Mouse (Mus musculus) lung, embryonic 14.5 days (tissue): ENCODE measurements at regions not wholly inside any gene's neighbourhood (a gene's known extent, or its start where the extent isn't known, plus 50 kb on each side); places are given as distances from the start of the nearest gene placed in this dataset.
A peak's percentile ranks its signal among the peaks of the same experiment; 100 is the strongest.

Source experiments
- ATAC-seq: fragments of 200-750 bp; cut with Nextera tagmentation; 2 replicates; pipeline ENCODE4 v1.8.0; 2017; ENCODE audit warnings: mild to moderate bottlenecking, moderate TSS enrichment, moderate library complexity; ENCODE audit not compliant: insufficient read depth
- DNase-seq: peaks from one replicate; pipeline ENCODE4 v3.0.0-alpha.2; 2015
- H3K27ac ChIP-seq: fragments of 300-500 bp; sonication (generic); 2 replicates; pipeline ENCODE4 v1.5.1; 2014; ENCODE audit warnings: low read depth, mild to moderate bottlenecking, moderate library complexity
- H3K27me3 ChIP-seq: fragments of 300-500 bp; sonication (generic); 2 replicates; pipeline ENCODE4 v1.6.1; 2014; ENCODE audit warnings: low read length, control low read depth; ENCODE audit not compliant: insufficient read depth
- H3K36me3 ChIP-seq: fragments of 300-500 bp; sonication (generic); 2 replicates; pipeline ENCODE4 v1.6.1; 2014; ENCODE audit warnings: control low read depth; ENCODE audit not compliant: insufficient read depth
- H3K4me1 ChIP-seq: fragments of 300-500 bp; sonication (generic); 2 replicates; pipeline ENCODE4 v1.6.1; 2014; ENCODE audit warnings: antibody characterized with exemption, control low read depth; ENCODE audit not compliant: insufficient read depth
- H3K4me2 ChIP-seq: fragments of 300-500 bp; sonication (generic); 2 replicates; pipeline ENCODE4 v1.6.1; 2014; ENCODE audit warnings: mild to moderate bottlenecking
- H3K4me3 ChIP-seq: fragments of 300-500 bp; sonication (generic); 2 replicates; pipeline ENCODE4 v1.5.1; 2014; ENCODE audit warnings: low read depth, low read length
- H3K9ac ChIP-seq: fragments of 300-500 bp; sonication (generic); 2 replicates; pipeline ENCODE4 v1.6.1; 2014
- H3K9me3 ChIP-seq: fragments of 300-500 bp; sonication (generic); 2 replicates; pipeline ENCODE4 v1.6.1; 2016; ENCODE audit warnings: low read depth, low read length, control low read depth
- CTCF ChIP-seq: IDR thresholded peaks from 2 replicates; pipeline ENCODE4 v1.5.1; 2016; ENCODE audit warnings: antibody characterized with exemption, low read depth
- WGBS: fragments of 180-500 bp; shearing (Covaris S2); extraction: QIAGEN DNeasy Blood & Tissue Kit; methylation state at CpG from one replicate; pipeline ENCODE4 v1.1.7; 2014; 5-methylcytosine and 5-hydroxymethylcytosine counted together

DNA sequence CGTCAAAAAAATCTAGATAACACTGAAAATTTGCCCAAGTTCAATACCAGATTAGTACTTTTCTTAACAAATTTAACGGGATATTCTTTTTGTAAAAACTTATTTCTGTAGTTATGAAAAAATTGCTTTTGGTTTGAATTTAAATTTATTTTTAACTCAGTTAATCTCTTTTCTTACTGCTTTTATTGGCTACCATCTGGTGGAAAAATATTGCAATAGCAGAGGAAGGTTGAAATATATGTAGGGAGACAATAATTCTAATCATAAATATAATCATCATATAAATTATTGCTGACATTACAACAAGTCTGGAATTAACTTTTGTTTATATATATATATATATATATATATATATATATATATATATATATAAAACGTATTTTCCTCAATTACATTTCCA is 500.9 kb upstream of the Gje1 start:
- no peak for TF ChIP-seq CTCF
- H3K4me2 ChIP-seq = no peak overlapping the region
- ATAC-seq = no peak
- H3K4me3 ChIP-seq = no peak overlapping the region
- H3K9me3 ChIP-seq = no peaks in the 10 kb centered on the region
- no peaks in the 10 kb centered on the region for H3K4me1 ChIP-seq
- no peaks in the 10 kb centered on the region for H3K36me3 ChIP-seq
- WGBS = 69% methylated on average over 3 of the region's 3 CpGs
- no peak overlapping the region for H3K27ac ChIP-seq
- H3K27me3 ChIP-seq = no peaks in the 10 kb centered on the region
- H3K9ac ChIP-seq = no peak overlapping the region
- no peak for DNase-seq

DNA sequence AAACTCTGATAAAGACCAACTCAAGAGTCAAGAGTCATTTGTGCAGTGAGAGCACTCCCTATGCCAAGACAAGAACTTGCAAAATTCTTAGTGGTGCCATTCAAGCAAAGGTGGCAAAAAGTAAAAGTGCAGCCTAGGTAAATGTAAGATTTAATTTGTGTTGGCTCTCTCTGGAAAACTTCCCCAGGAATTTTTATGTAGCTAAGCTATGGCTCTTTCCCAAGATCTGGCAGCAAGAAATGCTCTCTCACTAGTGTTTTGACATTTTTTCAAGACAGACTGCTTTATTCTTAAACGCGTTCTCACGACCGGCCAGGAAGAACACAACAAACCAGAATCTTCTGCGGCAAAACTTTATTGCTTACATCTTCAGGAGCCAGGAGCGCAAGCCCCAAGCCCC is 461.6 kb upstream of the Gje1 start:
- no peak for TF ChIP-seq CTCF
- 78% methylated on average over 6 of the region's 6 CpGs for WGBS
- H3K4me2 ChIP-seq = no peak overlapping the region
- ATAC-seq = no peak
- DNase-seq = peak; percentile 5
- H3K27ac ChIP-seq = no peak overlapping the region
- no peaks in the 10 kb centered on the region for H3K36me3 ChIP-seq
- H3K9ac ChIP-seq = no peak overlapping the region
- no peaks in the 10 kb centered on the region for H3K27me3 ChIP-seq
- H3K4me1 ChIP-seq = no peaks in the 10 kb centered on the region
- H3K4me3 ChIP-seq = no peak overlapping the region
- no peaks in the 10 kb centered on the region for H3K9me3 ChIP-seq

- ATAC-seq (no peak), DNase-seq (peak; percentile 24)
- no peak overlapping the region for H3K4me2 ChIP-seq
- WGBS = 26% methylated on average over 1 of the region's 1 CpGs
- H3K27me3 ChIP-seq = no peaks in the 10 kb centered on the region
- H3K9ac ChIP-seq = no peak overlapping the region
- no peak overlapping the region for H3K4me3 ChIP-seq
- H3K36me3 ChIP-seq = no peaks in the 10 kb centered on the region
- TF ChIP-seq CTCF = peak; percentile 34; the same call in 1 of the 2 replicates
- H3K4me1 ChIP-seq = no peaks in the 10 kb centered on the region
- H3K9me3 ChIP-seq = no peaks in the 10 kb centered on the region
- no peak overlapping the region for H3K27ac ChIP-seq
Measured at GRCm38 (mm10) chr10:15174421-15174820, 456.4 kb upstream of the Gje1 start.

GRCm38 (mm10) chr10:15172558-15172957 is 454.5 kb upstream of the Gje1 start:
- Histone ChIP-seq H3K9me3 (no peaks in the 10 kb centered on the region), H3K36me3 (no peaks in the 10 kb centered on the region), H3K4me3 (no peak overlapping the region), H3K4me2 (no peak overlapping the region), H3K27ac (no peak overlapping the region), H3K9ac (no peak overlapping the region), H3K27me3 (no peaks in the 10 kb centered on the region), H3K4me1 (no peaks in the 10 kb centered on the region)
- DNase-seq = peak; percentile 42
- peak; percentile 42 for TF ChIP-seq CTCF
- ATAC-seq = no peak
- WGBS = 63% methylated on average over 1 of the region's 1 CpGs

GRCm38 (mm10) chr10:15140703-15141102 is 422.7 kb upstream of the Gje1 start:
- TF ChIP-seq CTCF = no peak

More at GRCm38 (mm10) chr10:15140703-15141102, 422.7 kb upstream of the Gje1 start:
- no peaks in the 10 kb centered on the region for H3K36me3 ChIP-seq
- H3K9me3 ChIP-seq = no peaks in the 10 kb centered on the region
- H3K4me1 ChIP-seq = no peaks in the 10 kb centered on the region
- ATAC-seq (no peak), DNase-seq (no peak)
- WGBS = 67% methylated on average over 2 of the region's 2 CpGs
- H3K27me3 ChIP-seq = no peaks in the 10 kb centered on the region
- no peak overlapping the region for H3K27ac ChIP-seq
- no peak overlapping the region for H3K4me2 ChIP-seq
- H3K9ac ChIP-seq = no peak overlapping the region
- no peak overlapping the region for H3K4me3 ChIP-seq
